Mouse (Mus musculus): ENCODE data around the gene Kif21b. TPM values are rescaled to one million over a fixed set of nuclear protein-coding genes. Genes with fewer than 3 reads are reported as not detected.

The Kif21b gene
- total RNA-seq, 1 experiment from 2014 or later: 2.7 TPM

Other genes starting within 250 kb of the Kif21b start
- not detected in 2 replicates for gene Pkp1, start 212.2 kb upstream of the Kif21b start, total RNA-seq (2021)
- gene Igfn1, start 125.0 kb upstream of the Kif21b start, total RNA-seq (2021): 0.08 TPM in 1 of 2 replicates, not detected in the other
- gene Tmem9, start 123.2 kb upstream of the Kif21b start, total RNA-seq (2021): 33.9 and 35.7 TPM in 2 replicates
- not detected in 2 replicates for gene Ascl5, start 80.6 kb upstream of the Kif21b start, total RNA-seq (2021)
- gene Cacna1s, start 78.6 kb upstream of the Kif21b start, total RNA-seq (2021): 0.26 and 0.30 TPM in 2 replicates
- not detected in 2 replicates for gene Mroh3, start 81.4 kb downstream of the Kif21b start, total RNA-seq (2021)
- gene Inava, start 102.9 kb downstream of the Kif21b start, total RNA-seq (2021): not detected in 2 replicates
- gene Gpr25, start 129.5 kb downstream of the Kif21b start, total RNA-seq (2021): 0.34 TPM in 1 of 2 replicates, not detected in the other
- 47.2 and 47.8 TPM in 2 replicates for gene Camsap2, start 214.7 kb downstream of the Kif21b start, total RNA-seq (2021)

All from adrenal gland, postnatal 14 days (tissue).